Mouse (Mus musculus): ENCODE measurements at regions not wholly inside any gene's neighbourhood (a gene's known extent, or its start where the extent isn't known, plus 50 kb on each side); places are given as distances from the start of the nearest gene placed in this dataset.
"Not testable (repeated sequence)": the region's sequence is repeated elsewhere in the genome, so short reads cannot be mapped to it uniquely, and the experiment has no call there.

DNA sequence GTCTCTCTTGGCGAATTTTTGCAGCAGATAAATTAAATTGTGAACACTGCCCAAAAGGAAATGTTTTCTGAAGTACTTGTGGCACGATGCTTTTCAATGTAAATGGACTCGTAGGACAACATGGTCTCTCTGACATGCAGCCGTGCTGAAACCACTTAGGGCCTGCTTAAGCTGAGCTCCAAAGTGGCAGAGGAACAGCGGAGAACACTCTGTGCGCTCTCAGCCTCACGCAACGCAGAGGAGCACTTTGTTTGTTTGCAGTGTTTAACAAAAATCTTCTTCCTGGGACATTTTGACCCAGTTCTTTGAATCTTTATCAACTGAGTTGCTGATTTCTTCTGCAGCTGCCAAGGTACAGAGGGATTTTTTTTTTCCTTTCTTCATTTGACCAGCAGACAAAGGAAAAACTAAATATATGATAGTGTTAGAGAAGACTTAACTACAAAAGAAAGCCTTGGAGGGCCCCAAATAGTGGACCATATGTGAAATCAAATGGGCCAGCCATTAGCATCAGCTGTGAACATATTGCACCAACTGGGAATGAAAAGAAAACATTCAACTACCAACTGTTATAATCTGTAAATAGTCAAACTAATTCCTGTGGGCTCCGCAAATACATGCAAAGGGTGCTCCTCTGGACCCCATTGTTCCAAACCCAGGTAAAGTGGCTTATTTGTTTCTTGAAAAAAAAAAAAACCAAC, 639.5 kb downstream of the Rwdd3 start:
- no peak for DNase-seq (ENCODE audit: low spot score in 2 of 2)

DNA sequence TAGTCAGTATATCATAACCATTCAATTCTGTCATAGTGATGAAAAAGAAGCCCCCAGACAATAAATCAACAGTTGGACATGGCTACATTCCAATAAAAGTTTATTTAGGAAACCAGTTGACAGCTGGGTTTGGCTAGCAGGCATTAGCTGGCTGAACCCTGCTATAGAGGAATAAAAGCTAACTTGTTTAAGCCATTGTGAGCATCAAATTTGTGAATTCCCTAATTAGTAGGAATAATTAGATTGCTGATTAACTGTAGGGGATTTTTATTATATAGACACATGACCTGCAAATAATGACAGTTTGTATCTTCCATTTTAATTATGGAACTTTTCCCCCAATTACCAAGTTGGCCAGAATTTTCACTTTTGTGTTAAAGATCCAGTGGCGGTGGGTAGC, 659.8 kb downstream of the Rwdd3 start:
- no peak for DNase-seq (ENCODE audit: low spot score in 2 of 2)

DNA sequence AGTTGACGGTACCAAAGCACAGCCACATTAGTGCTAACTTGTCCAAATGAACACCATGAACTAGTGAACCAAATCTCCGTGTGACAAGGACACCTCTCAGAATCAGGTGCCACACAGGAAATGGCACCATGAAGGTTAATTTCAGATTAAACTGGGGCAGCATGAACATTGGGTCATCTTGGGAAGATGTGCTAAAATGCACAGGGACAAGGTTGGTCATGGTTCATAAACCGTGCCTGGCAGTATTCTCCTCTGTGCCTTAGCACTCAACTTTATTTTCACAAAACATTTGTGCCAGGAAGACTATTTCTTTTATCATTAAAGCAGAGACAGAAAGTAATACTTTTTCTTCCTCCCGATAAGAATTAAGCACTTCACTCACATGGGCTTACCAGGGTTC, 672.6 kb downstream of the Rwdd3 start:
- no peak for DNase-seq (ENCODE audit: low spot score in 2 of 2)

DNA sequence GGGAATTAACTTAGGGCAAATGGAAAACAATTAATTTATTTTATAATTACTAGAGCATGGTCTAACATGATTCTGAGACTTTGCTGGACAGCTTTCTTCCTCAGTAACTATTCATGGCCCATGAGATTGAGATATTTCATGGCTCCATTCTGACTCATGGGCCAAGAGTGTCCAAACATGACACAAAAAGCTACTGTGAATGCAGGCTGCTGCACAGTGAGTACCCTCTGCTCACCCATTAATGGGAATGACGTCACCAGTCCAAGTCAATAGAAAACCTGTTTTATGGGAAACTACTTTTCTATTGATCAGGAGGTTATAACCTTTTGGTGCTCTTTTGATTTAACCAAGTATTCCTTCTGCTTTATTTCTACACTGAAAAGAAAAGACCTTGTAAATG, 693.6 kb downstream of the Rwdd3 start:
- no peak for DNase-seq (ENCODE audit: low spot score in 2 of 2)

DNA sequence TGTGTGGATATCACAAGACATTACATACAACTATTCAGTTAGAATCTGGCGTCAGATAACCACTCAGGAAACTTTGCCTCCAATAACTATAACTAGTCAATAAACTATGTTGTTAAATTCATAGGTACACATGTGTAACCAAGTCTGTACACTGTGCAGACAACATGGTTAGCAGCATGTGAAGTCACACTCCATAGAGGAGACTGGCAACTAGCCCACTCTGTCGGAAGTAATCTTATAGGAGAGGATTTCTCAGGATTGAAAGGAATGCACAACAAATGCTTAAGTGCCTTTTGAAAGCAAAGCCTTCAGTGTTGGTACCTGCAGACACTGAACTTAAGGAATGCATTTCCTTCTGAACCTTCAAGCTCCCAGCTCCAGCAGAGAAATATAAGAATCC, 693.0 kb upstream of the Ptbp2 start:
- DNase-seq (ENCODE audit: low spot score in 2 of 2): no peak

DNA sequence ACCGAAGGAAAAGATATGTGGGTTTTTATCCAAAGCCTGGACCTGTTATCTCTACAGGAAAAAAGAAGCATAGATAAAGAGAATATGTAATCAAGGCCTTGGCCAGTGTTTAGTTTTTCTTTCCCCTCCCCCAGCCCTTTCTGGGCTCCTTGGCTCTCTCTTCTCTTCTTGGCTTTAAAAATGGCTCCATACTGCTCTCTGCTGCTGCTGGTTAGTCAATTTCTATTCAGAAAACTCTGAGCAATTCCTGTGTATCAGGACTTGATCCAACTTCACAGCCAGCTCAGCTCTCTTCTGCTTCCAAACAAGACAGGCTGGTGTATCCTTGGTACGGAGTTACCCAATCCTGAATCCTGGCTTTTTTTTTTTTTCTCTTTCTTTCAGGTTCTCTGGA, 689.4 kb upstream of the Ptbp2 start:
- DNase-seq (ENCODE audit: low spot score in 2 of 2): peak; percentile 28 to 66

DNA sequence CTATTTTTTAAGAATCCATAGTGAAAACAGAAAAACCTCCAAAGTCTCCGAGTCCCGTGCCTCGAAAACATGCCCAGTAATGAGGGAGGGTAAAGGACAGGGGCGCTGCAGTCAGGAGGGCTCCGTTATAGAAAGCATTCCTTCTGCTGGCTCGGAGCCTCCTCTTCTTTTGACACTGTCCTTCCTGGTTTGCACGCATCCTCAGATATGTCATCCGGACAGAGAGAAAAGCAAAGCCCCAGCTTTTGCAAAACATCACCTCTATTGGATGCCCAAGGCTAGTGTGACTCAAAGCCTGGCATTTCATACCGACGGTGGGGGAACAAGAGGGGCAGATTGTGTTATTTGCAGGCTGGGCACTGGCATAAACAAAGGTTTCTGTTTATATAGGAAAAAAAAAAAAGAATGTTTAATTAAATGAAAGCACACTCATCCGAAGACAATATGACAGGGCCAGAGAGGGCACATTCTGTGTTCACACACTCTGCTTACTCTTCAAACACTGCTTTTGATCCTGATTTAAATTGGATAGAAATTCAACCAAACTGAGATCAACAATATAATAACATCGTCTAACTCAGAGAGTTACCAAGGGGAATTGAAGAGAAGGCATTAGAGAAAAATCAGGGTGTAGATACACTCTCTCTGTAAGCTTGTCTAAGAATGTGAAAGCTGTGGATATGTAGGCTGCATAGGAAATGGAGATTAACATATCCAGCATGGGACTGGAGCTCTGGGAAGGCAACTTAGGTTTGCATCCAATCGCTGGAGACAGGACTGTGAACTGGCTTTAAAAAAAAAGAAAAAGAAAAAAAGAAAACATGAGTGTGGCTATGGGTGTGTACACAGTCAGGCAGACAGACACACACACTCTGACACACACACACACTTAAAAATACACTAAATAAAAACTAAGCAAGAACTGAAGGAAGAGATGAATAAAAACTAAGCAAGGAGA, 688.7 kb upstream of the Ptbp2 start:
- DNase-seq (ENCODE audit: low spot score in 2 of 2): no peak

DNA sequence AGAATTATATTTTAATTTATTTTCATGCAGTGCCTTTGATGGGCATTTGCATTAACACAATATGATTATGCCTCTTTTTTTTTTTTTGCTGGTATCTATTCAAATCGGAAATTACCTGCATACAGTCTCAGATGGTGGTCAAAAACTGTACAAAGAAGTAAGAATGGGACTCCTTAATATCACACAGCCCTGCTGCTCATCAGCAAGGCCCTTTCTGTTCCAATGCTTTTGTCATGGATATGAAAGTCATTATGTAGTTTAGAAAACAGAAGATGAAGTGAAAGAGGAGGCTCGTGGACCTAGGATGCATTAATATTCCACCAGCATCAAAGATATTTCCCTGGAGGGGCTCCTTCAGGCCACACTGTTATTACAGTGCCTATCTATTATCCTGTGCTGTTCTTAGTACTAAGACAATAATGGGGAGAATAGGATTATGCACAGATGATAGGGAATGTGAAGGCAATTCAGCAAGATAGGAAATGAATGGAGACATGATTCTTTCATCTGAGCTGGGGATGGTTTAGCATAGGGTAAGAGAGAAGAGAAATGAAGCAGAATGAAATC, 687.7 kb upstream of the Ptbp2 start:
- DNase-seq (ENCODE audit: low spot score in 2 of 2): no peak

DNA sequence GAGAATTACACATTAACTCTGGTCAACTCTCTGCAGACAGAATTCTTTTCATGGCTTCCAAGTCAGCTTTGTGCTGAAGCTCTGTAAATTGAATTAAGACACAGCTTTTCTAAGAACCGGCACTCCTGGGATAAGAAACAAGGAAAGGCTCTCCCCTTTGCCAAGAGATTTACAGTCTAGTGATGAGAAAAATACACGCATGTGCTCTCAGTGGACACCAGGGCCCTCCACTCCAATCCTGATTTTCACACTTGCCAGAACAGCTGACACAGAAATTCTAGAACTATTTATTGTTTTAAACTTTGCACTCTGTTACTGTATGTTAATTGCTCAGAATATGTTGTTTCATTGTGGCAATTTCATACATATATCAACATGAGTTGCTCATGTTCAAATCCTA, 684.6 kb upstream of the Ptbp2 start:
- no peak for DNase-seq (ENCODE audit: low spot score in 2 of 2)

DNA sequence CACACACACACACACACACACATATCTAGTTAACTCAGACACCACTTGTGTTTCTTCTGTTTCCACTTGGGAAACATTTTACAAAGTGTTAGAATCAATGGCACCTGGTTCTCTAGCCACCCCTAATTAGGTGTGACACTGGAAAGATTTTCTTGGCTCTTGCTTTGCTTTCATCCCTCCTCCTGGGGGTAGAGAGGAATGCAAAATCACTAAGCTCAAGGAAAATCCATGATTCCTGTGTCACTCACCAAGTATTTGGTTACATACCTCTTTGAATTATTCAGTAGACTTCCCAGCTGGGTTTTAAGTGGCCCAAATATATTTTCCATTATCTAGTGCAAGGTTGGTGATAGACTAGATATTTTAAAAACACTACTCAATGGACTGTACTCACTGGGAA, 676.5 kb upstream of the Ptbp2 start:
- DNase-seq (ENCODE audit: low spot score in 2 of 2): no peak

DNA sequence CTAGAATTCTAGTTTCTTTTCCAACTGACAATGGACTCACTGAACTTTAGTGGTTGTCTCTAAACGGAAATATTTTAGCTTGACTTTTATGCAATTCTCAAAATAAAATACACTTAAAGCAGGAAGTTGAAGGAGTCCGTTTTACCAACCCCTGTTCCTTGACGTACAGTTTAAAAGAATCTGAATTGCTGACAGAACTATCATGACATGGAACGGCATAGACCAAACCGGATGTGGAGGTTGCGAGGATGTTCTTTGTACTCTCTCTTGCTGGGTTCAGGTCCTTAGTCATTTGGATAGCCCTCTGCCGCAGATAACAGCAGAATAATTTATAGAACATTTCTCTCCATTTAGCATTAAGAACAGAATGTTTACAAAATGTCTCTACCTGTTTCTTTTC, 673.6 kb upstream of the Ptbp2 start:
- DNase-seq (ENCODE audit: low spot score in 2 of 2): no peak

DNA sequence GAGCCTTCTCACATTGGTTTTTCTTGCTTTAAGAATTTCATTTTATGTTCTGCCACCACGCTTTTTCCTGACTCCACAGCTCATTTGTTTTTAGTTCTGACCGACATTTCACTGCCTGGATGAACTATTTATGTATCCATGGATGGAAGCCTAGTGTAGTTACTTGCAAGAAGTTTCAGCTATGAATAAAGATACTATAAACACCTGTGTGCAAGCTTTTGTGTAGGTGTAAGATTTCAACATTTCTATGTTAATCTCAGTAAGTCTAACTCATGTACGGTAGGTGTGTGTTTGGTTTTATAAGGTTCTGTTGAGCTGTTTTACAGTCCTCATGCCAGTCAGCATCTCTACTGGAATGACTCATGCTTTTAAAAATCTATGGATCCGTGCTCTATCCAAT, 656.9 kb upstream of the Ptbp2 start:
- peak in 1 of 2 experiments; percentile 41 for DNase-seq (ENCODE audit: low spot score in 2 of 2)

DNA sequence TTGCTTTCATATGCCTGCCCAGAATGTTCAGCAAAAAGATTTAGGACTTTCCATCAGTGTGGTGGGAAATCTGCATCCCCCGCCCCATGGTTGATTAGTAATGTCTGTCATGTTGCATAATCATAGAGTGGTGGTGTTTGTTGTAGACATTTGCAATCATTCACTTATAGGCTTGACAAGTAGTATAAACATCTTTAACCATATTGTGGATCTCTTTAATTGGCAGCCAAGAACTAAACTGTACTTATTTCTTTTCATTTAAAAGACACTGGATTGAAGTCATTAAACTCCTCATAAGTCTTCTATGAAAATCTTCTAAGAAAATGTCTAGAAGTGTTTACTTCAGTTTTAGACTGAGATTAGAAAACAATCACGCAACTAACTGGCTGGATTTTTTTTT, 646.0 kb upstream of the Ptbp2 start:
- DNase-seq (ENCODE audit: low spot score in 2 of 2): no peak

DNA sequence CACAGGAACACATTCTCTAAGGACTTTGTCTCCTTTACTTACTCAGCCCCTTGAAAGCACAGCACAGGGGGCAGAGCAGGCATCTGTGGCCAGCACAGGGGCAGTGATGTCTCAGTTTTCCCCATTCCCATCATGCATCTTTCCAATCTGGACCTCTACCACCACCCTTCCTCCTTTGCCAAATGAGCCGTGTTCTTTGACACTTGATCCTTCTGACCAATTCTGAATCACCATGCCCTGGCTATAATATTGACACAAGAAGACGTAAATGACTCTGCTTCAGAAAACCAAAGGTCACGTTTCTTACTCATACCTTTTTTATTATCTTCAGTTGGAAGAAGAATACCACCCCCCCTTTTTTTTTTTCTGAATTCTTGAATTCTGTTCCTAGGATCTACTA, 632.4 kb upstream of the Ptbp2 start:
- DNase-seq (ENCODE audit: low spot score in 2 of 2): no peak

DNA sequence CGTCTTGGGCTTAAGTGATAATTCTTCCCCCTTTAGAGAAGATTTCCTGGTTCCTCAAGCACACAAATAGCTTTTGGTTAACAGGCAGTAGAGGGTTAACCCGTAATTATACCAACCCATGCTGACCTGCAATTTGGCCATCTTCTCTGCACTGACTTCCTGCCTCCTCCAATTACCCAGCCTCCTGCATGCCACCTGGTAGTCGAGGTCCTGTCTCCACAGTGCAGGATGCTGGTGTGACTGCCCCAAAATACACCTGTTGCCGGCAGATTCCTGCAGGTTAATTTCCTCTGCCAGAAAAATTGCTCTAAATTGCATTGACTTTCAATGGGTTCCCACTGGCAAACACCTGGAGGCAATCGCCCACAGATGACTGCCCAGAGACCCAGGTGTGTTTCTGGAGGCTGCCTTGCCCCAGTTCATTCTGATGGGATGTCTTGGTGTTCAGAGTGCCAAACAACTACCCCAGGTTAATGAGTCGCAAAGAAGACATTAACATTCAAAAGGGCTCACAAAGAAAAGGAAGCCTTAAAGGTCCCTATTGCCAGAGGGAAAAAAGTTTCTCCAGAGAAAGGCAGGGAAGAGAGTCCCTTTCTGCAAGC, 591.5 kb upstream of the Ptbp2 start:
- DNase-seq (ENCODE audit: low spot score in 2 of 2): no peak

DNA sequence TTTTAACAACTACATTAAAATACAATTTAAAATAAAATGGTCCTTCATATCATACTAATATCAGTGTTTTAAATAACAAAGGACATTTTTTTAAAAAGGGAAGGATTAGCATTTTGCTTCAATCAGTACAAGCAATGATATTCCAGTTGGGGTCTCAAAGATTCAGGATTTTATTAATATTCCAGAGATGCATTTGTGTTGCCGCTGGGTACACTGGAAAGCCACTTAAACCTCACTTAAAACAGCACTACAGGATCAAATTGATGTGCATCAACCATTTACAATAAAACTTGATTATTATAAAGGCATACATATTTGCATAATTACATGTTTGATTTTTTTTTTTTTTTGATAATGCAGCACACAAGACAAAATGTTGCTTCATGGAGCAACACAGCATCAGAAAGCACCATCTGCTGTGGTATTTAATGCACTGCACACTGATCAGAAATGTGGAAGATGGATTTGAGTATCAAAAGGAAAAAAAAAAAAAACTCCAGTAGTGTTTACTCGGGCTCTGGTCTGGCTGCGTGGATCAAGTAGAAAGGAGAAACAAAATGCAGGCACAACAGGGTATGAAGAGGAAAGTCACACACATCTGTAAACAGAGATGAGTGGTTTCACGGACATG, 558.6 kb upstream of the Ptbp2 start:
- no peak for DNase-seq (ENCODE audit: low spot score in 2 of 2)

DNA sequence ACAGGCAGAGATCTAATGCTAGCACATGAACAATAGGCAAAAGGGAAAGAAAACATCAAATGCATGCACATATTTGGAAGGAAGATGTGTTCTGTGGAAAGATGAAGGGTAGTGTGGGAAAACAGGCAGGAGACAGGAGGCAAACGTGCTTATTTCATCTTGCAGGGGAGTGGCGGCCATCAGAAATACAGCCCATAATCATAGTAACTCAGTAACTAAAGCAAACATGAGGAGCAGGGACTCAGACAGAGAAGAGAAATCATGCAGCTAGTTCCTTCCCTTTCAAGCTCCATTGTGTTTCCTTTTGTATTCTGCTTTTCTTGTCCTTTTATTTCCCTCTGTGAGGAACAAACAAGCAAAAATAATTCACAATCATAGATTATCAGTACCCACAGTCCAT, 557.6 kb upstream of the Ptbp2 start:
- no peak for DNase-seq (ENCODE audit: low spot score in 2 of 2)

DNA sequence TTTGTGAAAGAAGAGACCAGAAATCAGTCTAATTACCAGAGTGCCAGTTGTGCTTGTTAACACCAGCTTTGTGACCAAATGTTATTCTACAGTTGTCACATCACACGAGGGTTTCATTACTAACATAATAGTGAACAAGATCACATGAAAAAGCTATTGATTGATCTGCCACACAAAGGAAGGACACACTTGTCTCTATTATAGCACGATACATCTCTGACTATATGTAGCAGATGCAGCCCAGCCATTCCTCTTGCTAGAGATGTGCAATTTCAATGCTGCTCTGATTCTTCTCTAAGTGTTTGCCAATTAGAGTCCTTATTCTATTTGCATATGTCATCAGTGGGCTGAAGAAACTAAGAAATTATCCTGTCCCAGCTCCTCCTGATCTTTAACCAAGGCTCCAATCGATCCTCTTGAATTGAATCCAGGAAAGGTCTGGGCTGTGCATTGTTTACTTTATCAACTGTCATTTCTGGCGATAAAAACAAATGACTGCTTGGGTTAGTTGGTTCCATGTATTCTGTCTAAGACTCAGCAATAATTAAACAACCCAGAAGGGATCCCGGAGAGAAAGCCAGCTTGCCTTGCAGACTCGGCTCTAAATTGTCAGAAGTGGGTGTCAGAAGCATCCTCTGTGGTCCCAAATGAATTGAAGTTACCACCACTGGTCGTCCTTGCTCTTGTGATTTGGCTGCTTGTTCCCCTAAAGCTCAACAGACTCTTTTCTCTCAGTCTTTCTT, 551.7 kb upstream of the Ptbp2 start:
- DNase-seq (ENCODE audit: low spot score in 2 of 2): no peak

DNA sequence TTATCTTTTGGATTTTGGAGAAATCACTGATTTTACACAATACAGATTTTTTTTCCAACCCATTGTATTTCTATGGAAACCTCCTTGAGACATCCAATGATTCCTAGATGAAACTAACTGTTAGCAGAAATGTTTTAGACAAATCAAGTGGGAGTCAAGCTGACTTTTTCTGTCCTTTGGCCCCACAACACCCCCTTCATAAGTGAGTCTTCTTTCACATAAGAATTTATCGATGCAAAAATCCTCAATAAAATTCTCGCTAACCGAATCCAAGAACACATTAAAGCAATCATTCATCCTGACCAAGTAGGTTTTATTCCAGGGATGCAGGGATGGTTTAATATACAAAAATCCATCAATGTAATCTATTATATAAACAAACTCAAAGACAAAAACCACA, 522.8 kb upstream of the Ptbp2 start:
- not testable (repeated sequence) for DNase-seq (ENCODE audit: low spot score in 2 of 2)

DNA sequence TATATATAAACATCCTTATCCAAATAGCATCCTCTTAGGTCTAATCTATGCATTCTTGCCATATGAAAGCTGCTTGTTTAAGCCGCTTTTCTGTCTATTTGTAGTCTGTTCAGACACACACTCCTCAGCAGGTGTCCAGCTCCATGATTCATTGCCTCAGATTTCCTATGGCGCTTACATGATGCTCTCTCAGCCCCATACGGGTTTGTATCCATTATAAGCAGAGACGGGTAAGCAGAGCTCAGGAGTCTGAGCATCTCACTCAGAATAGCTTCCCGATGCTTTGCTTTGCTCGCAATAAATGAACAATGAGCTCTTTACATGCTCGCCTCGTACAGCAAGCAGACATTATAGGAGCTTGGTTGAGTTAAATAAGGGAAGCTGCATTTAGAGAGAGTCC, 521.3 kb upstream of the Ptbp2 start:
- DNase-seq (ENCODE audit: low spot score in 2 of 2): no peak
